Mouse (Mus musculus): ENCODE results near the gene Vmn1r213. TPM values are rescaled to one million over a fixed set of nuclear protein-coding genes. Genes with fewer than 3 reads are reported as not detected.

The Vmn1r213 gene
- total and polyA plus RNA-seq, 3 experiments, result not detected

DNA sequence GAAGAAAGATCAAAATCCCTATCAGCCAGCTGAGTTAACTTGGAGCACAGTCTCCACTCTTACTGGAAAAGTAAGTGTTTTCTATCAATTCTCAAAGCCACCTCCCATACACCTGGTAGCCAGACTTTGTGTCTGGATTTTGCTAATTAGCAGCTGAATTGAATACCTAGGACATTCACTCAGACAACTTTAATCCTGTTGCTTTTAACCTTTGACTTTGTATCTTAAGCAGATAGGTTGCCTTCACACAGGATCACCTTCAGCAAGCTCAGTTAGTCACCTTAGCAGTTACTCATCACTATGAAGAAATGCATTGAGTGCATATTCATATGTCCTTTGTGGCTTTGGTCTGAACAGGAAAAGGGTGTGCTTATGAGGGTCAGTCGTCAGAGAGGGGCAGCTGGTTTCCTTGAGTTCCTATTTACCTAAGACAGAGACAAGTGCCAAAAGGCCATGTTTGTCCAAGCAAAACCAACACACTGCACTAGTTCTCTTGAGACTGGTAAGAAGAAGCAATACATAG is 15.2 kb upstream of the Vmn1r213 start:
- no peak for DNase-seq (ENCODE audit: low read depth, low spot score)
- Histone ChIP-seq H3K79me2 (ENCODE audit: control insufficient read depth, insufficient read depth, low read length, poor library complexity) (no peaks in the 10 kb centered on the region), H3K27me3 (ENCODE audit: control insufficient read depth in 1 of 2, insufficient read depth in 2 of 2, low read length in 2 of 2) (no peaks in the 10 kb centered on the region), H3K4me1 (ENCODE audit: control insufficient read depth in 1 of 2, insufficient read depth in 2 of 2, low read length in 2 of 2) (no peaks in the 10 kb centered on the region), H3K9me3 (replicated peaks; ENCODE audit: insufficient read depth, low read length) (no peaks in the 10 kb centered on the region), H3K9ac (ENCODE audit: control insufficient read depth, low read depth, low read length, poor library complexity, severe bottlenecking) (no peak overlapping the region), H3K36me3 (ENCODE audit: control insufficient read depth in 1 of 2, insufficient read depth in 2 of 2, low read length in 2 of 2) (no peaks in the 10 kb centered on the region), H3K4me3 (ENCODE audit: control insufficient read depth in 1 of 2, insufficient read depth in 1 of 2, low read depth in 2 of 2, low read length in 2 of 2) (no peak overlapping the region), H3K27ac (ENCODE audit: control insufficient read depth, low read depth, low read length) (no peak overlapping the region)
- no peak for TF ChIP-seq ETS1 (IDR thresholded peaks at IDR 0.05; ENCODE audit: low read depth, low read length)
- no peak for TF ChIP-seq USF2 (IDR thresholded peaks at IDR 0.05; ENCODE audit: borderline replicate concordance in 1 of 2, insufficient read depth in 1 of 2, low read depth in 1 of 2, low read length in 2 of 2)
- TF ChIP-seq NRF1 (IDR thresholded peaks at IDR 0.05; ENCODE audit: insufficient read depth, low read depth, low read length, poor library complexity, severe bottlenecking), result no peak
- no peak for TF ChIP-seq RAD21 (IDR thresholded peaks at IDR 0.05; ENCODE audit: low read depth, low read length)
- TF ChIP-seq NELFE (IDR thresholded peaks at IDR 0.05; ENCODE audit: low read depth, low read length), result no peak
- no peak for TF ChIP-seq SIN3A (IDR thresholded peaks at IDR 0.05; ENCODE audit: low read length)
- no peak for TF ChIP-seq MXI1 (IDR thresholded peaks at IDR 0.05; ENCODE audit: low read depth, low read length)
- no peak for TF ChIP-seq CTCF (IDR thresholded peaks at IDR 0.05 in 2 of 3, conservative IDR thresholded peaks at IDR 0.05 in 1 of 3; ENCODE audit: control insufficient read depth in 1 of 3, insufficient read depth in 1 of 3, low read depth in 2 of 3, low read length in 3 of 3, poor library complexity in 1 of 3, severe bottlenecking in 1 of 3)
- no peak for TF ChIP-seq POLR2AphosphoS2 (IDR thresholded peaks at IDR 0.05; ENCODE audit: low read length)
- TF ChIP-seq SMC3 (IDR thresholded peaks at IDR 0.05; ENCODE audit: low read depth, low read length), result no peak

DNA sequence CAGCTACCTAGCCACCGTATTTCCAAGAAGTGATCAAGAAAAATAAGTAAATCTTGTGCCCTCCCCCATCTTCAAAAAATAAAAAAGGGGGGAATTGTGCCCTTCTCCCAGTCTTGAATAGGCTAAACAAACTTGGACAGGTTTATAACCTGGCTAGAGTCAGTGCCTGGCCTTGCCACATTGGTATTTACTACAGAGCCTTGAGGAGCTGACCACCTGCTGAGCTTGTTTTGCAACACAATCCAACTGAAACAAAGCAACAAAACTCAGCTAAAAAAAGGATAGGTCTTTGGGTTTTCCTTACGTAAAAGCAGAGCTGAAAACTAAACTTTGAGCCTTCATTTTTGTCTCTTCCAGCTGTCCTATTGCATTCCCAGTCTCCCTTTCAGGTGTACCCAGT is 14.7 kb upstream of the Vmn1r213 start:
- no peaks in the 10 kb centered on the region for H3K36me3 ChIP-seq (ENCODE audit: control insufficient read depth in 1 of 2, insufficient read depth in 2 of 2, low read length in 2 of 2)
- no peak for DNase-seq (ENCODE audit: low read depth, low spot score)
- TF ChIP-seq GABPA (IDR thresholded peaks at IDR 0.05; ENCODE audit: low read depth, low read length), result no peak
- no peak for TF ChIP-seq RCOR1 (IDR thresholded peaks at IDR 0.05; ENCODE audit: low read depth, low read length)
- TF ChIP-seq ZMIZ1 (IDR thresholded peaks at IDR 0.05; ENCODE audit: low read depth, low read length), result no peak
- no peak for TF ChIP-seq TBP (IDR thresholded peaks at IDR 0.05; ENCODE audit: low read depth, low read length)
- TF ChIP-seq POLR2AphosphoS2 (IDR thresholded peaks at IDR 0.05; ENCODE audit: low read length), result no peak
- TF ChIP-seq MYC (IDR thresholded peaks at IDR 0.05; ENCODE audit: low read depth, low read length), result no peak
- TF ChIP-seq POLR2A (IDR thresholded peaks at IDR 0.05; ENCODE audit: control insufficient read depth in 1 of 2, insufficient read depth in 1 of 2, low read depth in 1 of 2, low read length in 2 of 2, poor library complexity in 1 of 2), result no peak
- no peak for TF ChIP-seq MAFK (IDR thresholded peaks at IDR 0.05; ENCODE audit: borderline replicate concordance, low read depth, low read length)
- no peak for TF ChIP-seq NRF1 (IDR thresholded peaks at IDR 0.05; ENCODE audit: insufficient read depth, low read depth, low read length, poor library complexity, severe bottlenecking)
- no peak for TF ChIP-seq RAD21 (IDR thresholded peaks at IDR 0.05; ENCODE audit: low read depth, low read length)
- TF ChIP-seq MYB (IDR thresholded peaks at IDR 0.05; ENCODE audit: low read depth, low read length), result no peak
- no peak for TF ChIP-seq USF2 (IDR thresholded peaks at IDR 0.05; ENCODE audit: borderline replicate concordance in 1 of 2, insufficient read depth in 1 of 2, low read depth in 1 of 2, low read length in 2 of 2)
- TF ChIP-seq UBTF (IDR thresholded peaks at IDR 0.05; ENCODE audit: borderline replicate concordance, insufficient read depth, low read depth, low read length), result no peak
- TF ChIP-seq MAZ (IDR thresholded peaks at IDR 0.05; ENCODE audit: low read depth, low read length), result no peak
- TF ChIP-seq GATA1 (IDR thresholded peaks at IDR 0.05; ENCODE audit: low read depth, low read length), result no peak
- no peak for TF ChIP-seq HCFC1 (IDR thresholded peaks at IDR 0.05; ENCODE audit: low read depth, low read length)
- TF ChIP-seq JUND (IDR thresholded peaks at IDR 0.05; ENCODE audit: low read depth, low read length), result no peak
- H3K27me3 ChIP-seq (ENCODE audit: control insufficient read depth in 1 of 2, insufficient read depth in 2 of 2, low read length in 2 of 2), result no peaks in the 10 kb centered on the region
- no peaks in the 10 kb centered on the region for H3K9me3 ChIP-seq (replicated peaks; ENCODE audit: insufficient read depth, low read length)
- no peak overlapping the region for H3K27ac ChIP-seq (ENCODE audit: control insufficient read depth, low read depth, low read length)
- no peaks in the 10 kb centered on the region for H3K4me1 ChIP-seq (ENCODE audit: control insufficient read depth in 1 of 2, insufficient read depth in 2 of 2, low read length in 2 of 2)
- H3K4me3 ChIP-seq (ENCODE audit: control insufficient read depth in 1 of 2, insufficient read depth in 1 of 2, low read depth in 2 of 2, low read length in 2 of 2), result no peak overlapping the region
- H3K79me2 ChIP-seq (ENCODE audit: control insufficient read depth, insufficient read depth, low read length, poor library complexity), result no peaks in the 10 kb centered on the region
- H3K9ac ChIP-seq (ENCODE audit: control insufficient read depth, low read depth, low read length, poor library complexity, severe bottlenecking), result no peak overlapping the region
